9 mouse cellular contexts compared by ENCODE assay signal in genomic region chr5:125111137-125111536, GRCm38 (mm10).
DNase-seq lines count a peak whose midpoint lies in the region; ATAC-seq and TF ChIP-seq lines count a peak whose summit lies in the region.
"Had no signal": no experiment of that assay in that cellular context is flagged by ENCODE, and none has a peak within 500 bp of the region (broad histone marks: within the 10 kb centered on the region; RNA-seq: fewer than 3 reads in every experiment).

No protein-coding gene starts in this region.

- DNase-seq in right cerebral cortex, postnatal 10 days (ENCODE audit: low spot score in 2 of 2) = peak; percentile 75 to 79
- DNase-seq in right cerebral cortex, postnatal 4 days = no peak
- peak; percentile 52 for DNase-seq in embryonic facial prominence, embryonic 11.5 days (ENCODE audit: low spot score)
- DNase-seq in kidney, postnatal 4 days = peak; percentile 64 to 73
- DNase-seq in cerebellum, adult 9-11 months = no peak
- DNase-seq in cerebellum, adult 11 months = no peak

- ATAC-seq in embryonic facial prominence, embryonic 11.5 days (replicated peaks; ENCODE audit: insufficient number of reproducible peaks, low FRiP score, low TSS enrichment, low read depth) = 0 out of 2 replicates have a peak, but pooled peaks have one; percentile 41
- no peak for ATAC-seq in heart, embryonic 12.5 days (ENCODE audit: insufficient number of reproducible peaks, low FRiP score)

- no peak overlapping the region for H3ac ChIP-seq in myocyte (ENCODE audit: control insufficient read depth, insufficient read length)

- peak overlapping the region; percentile 31; the same call in 1 of the 2 replicates for H3K27ac ChIP-seq in embryonic facial prominence, embryonic 11.5 days (replicated peaks; ENCODE audit: low read depth, low read length)
- no peak overlapping the region for H3K27ac ChIP-seq in heart, embryonic 12.5 days (ENCODE audit: poor library complexity, severe bottlenecking)
- H3K27ac ChIP-seq: liver, embryonic 15.5 days had no signal

- H3K4me3 ChIP-seq in embryonic facial prominence, embryonic 11.5 days (ENCODE audit: low read depth, low read length) = no peak overlapping the region
- H3K4me3 ChIP-seq in heart, embryonic 12.5 days = no peak overlapping the region
- H3K4me3 ChIP-seq in myocyte = no peak overlapping the region
- H3K4me3 ChIP-seq: liver, embryonic 15.5 days had no signal

- WGBS in embryonic facial prominence, embryonic 11.5 days = 36% methylated on average over 6 of the region's 6 CpGs
- WGBS in heart, embryonic 12.5 days = 56% methylated on average over 6 of the region's 6 CpGs

- peaks cover 30% of the 10 kb centered on the region for H3K79me2 ChIP-seq in myocyte (ENCODE audit: control insufficient read depth, insufficient read depth)

- peaks cover 8% of the 10 kb centered on the region for H3K36me3 ChIP-seq in embryonic facial prominence, embryonic 11.5 days (replicated peaks; ENCODE audit: control insufficient read depth, insufficient read depth, low read depth, low read length)
- H3K36me3 ChIP-seq in heart, embryonic 12.5 days = peaks cover 57% of the 10 kb centered on the region
- H3K36me3 ChIP-seq in myocyte (ENCODE audit: control insufficient read depth, insufficient read depth) = peaks cover 22% of the 10 kb centered on the region

- no peaks in the 10 kb centered on the region for H3K27me3 ChIP-seq in embryonic facial prominence, embryonic 11.5 days (ENCODE audit: control insufficient read depth, insufficient read depth, low read length)
- H3K27me3 ChIP-seq in heart, embryonic 12.5 days (replicated peaks) = no peaks in the 10 kb centered on the region
- H3K27me3 ChIP-seq in myocyte (ENCODE audit: control insufficient read depth, insufficient read depth, insufficient read length) = no peaks in the 10 kb centered on the region
- H3K27me3 ChIP-seq: liver, embryonic 15.5 days had no signal

- no peak overlapping the region for H3K4me2 ChIP-seq in embryonic facial prominence, embryonic 11.5 days (ENCODE audit: low read depth, low read length)
- H3K4me2 ChIP-seq in heart, embryonic 12.5 days = no peak overlapping the region
- peak overlapping the region; percentile 72 for H3K4me2 ChIP-seq in myocyte (ENCODE audit: low read depth)
- H3K4me2 ChIP-seq: liver, embryonic 15.5 days had no signal

- no peaks in the 10 kb centered on the region for H3K9me3 ChIP-seq in embryonic facial prominence, embryonic 11.5 days (replicated peaks; ENCODE audit: control insufficient read depth, low read length)
- no peaks in the 10 kb centered on the region for H3K9me3 ChIP-seq in heart, embryonic 12.5 days (replicated peaks)
- H3K9me3 ChIP-seq: liver, embryonic 15.5 days had no signal

- peaks cover 13% of the 10 kb centered on the region for H3K4me1 ChIP-seq in embryonic facial prominence, embryonic 11.5 days (ENCODE audit: control insufficient read depth, insufficient read depth, low read length)
- H3K4me1 ChIP-seq in heart, embryonic 12.5 days (replicated peaks) = peaks cover 47% of the 10 kb centered on the region

- no peak for TF ChIP-seq POLR2A in myocyte (IDR thresholded peaks at IDR 0.05; ENCODE audit: insufficient read length, low read depth)

- H3K9ac ChIP-seq in embryonic facial prominence, embryonic 11.5 days (replicated peaks; ENCODE audit: low read length) = no peak overlapping the region
- 0 out of 2 replicates have a peak overlapping the region, but pooled peaks have one; percentile 20 for H3K9ac ChIP-seq in heart, embryonic 12.5 days
- H3K9ac ChIP-seq: liver, embryonic 15.5 days had no signal

TF ChIP-seq in myocyte, 11 proteins besides CTCF, POLR2A, EP300 and RAD21:
- TF ChIP-seq MYOG (IDR thresholded peaks at IDR 0.05; ENCODE audit: control insufficient read depth in 1 of 3, insufficient read depth in 1 of 3, insufficient read length in 2 of 3, low read depth in 2 of 3) (peak; percentile 98 to 100 (median 100)), TCF3 (IDR thresholded peaks at IDR 0.05; ENCODE audit: insufficient read length, low read depth) (peak; percentile 100), CEBPB (IDR thresholded peaks at IDR 0.05; ENCODE audit: insufficient read depth, poor library complexity, severe bottlenecking) (no peak), USF1 (IDR thresholded peaks at IDR 0.05; ENCODE audit: low read depth) (no peak), REST (IDR thresholded peaks at IDR 0.05; ENCODE audit: insufficient read depth, insufficient read length) (no peak), TCF12 (IDR thresholded peaks at IDR 0.05; ENCODE audit: insufficient read depth, poor library complexity, severe bottlenecking) (peak; percentile 96), SRF (IDR thresholded peaks at IDR 0.05; ENCODE audit: control insufficient read depth, insufficient read length, low read depth) (no peak), E2F4 (IDR thresholded peaks at IDR 0.05; ENCODE audit: insufficient read depth) (no peak), MAX (IDR thresholded peaks at IDR 0.05; ENCODE audit: low read depth) (no peak), POLR2AphosphoS2 (IDR thresholded peaks at IDR 0.05; ENCODE audit: insufficient read length, low read depth) (no peak), MYOD1 (IDR thresholded peaks at IDR 0.05; ENCODE audit: control insufficient read depth in 1 of 3, insufficient read length in 2 of 3, low read depth in 2 of 3) (peak; percentile 58 to 100 (median 100))

Comparison
In these comparisons a context has a peak if more than half of its experiments do, and no peak if none do; other contexts are left out.
1. DNase-seq: peak in right cerebral cortex, postnatal 10 days (2 of 2), embryonic facial prominence, embryonic 11.5 days (single experiment) and kidney, postnatal 4 days (2 of 2); none in right cerebral cortex, postnatal 4 days (single experiment), cerebellum, adult 9-11 months (single experiment) and cerebellum, adult 11 months (single experiment).